Mouse (Mus musculus): ENCODE measurements at regions not wholly inside any gene's neighbourhood (a gene's known extent, or its start where the extent isn't known, plus 50 kb on each side); places are given as distances from the start of the nearest gene placed in this dataset.

- TF ChIP-seq POLR2A (IDR thresholded peaks at IDR 0.05; ENCODE audit: borderline replicate concordance, extremely low read depth, insufficient read depth, insufficient read length) = no peak
- Histone ChIP-seq H3K4me1 (ENCODE audit: control insufficient read depth, insufficient read depth, low read length) (peaks cover 10% of the 10 kb centered on the region; the same call in 1 of the 2 replicates), H3K4me2 (replicated peaks; ENCODE audit: low read depth, low read length, severe bottlenecking) (no peak overlapping the region), H3K9me3 (ENCODE audit: control insufficient read depth, low read length) (no peaks in the 10 kb centered on the region), H3K9ac (ENCODE audit: low read depth, low read length, severe bottlenecking) (no peak overlapping the region), H3K27me3 (ENCODE audit: control insufficient read depth, insufficient read depth, low read length) (no peaks in the 10 kb centered on the region), H3K4me3 (replicated peaks; ENCODE audit: low read length) (no peak overlapping the region), H3K27ac (replicated peaks; ENCODE audit: low read depth, low read length) (no peak overlapping the region), H3K36me3 (ENCODE audit: control insufficient read depth, insufficient read depth, low read length) (no peaks in the 10 kb centered on the region)
- 87% methylated on average over 8 of the region's 8 CpGs for WGBS
- no peak for DNase-seq (ENCODE audit: low spot score)
- no peak for ATAC-seq (ENCODE audit: low FRiP score, low read depth)
Measured at GRCm38 (mm10) chr8:8809349-8809748, 119.0 kb upstream of the Arglu1 start.

- DNase-seq (ENCODE audit: low spot score) (no peak), ATAC-seq (ENCODE audit: low FRiP score, low read depth) (no peak)
- Histone ChIP-seq H3K4me3 (replicated peaks; ENCODE audit: low read length) (no peak overlapping the region), H3K27me3 (ENCODE audit: control insufficient read depth, insufficient read depth, low read length) (no peaks in the 10 kb centered on the region), H3K9ac (ENCODE audit: low read depth, low read length, severe bottlenecking) (no peak overlapping the region), H3K4me2 (replicated peaks; ENCODE audit: low read depth, low read length, severe bottlenecking) (no peak overlapping the region), H3K27ac (replicated peaks; ENCODE audit: low read depth, low read length) (no peak overlapping the region), H3K9me3 (ENCODE audit: control insufficient read depth, low read length) (no peaks in the 10 kb centered on the region), H3K36me3 (ENCODE audit: control insufficient read depth, insufficient read depth, low read length) (no peaks in the 10 kb centered on the region), H3K4me1 (ENCODE audit: control insufficient read depth, insufficient read depth, low read length) (no peaks in the 10 kb centered on the region)
- WGBS = 79% methylated on average over 6 of the region's 6 CpGs
- TF ChIP-seq POLR2A (IDR thresholded peaks at IDR 0.05; ENCODE audit: borderline replicate concordance, extremely low read depth, insufficient read depth, insufficient read length) = no peak
Measured at GRCm38 (mm10) chr8:8802761-8803340, 112.5 kb upstream of the Arglu1 start.

DNA sequence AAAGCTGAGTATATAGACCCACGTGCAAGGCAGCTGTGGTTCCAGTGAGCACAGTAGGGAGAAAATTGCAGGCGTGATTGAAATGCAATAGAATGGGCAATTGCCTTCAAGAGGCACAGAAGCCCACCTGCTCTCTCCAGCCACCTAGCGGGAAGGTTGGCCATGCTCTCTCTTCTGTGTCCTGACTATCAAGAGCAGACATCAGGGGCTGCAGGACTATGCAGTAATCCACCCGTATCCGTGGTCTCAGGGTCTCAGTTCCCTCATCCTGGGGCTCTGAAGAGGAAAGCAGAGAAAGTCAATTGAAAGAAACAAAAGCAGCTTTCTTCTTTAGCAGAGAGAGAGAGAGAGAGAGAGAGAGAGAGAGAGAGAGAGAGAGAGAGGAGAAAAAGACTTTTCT, 112.0 kb upstream of the Arglu1 start:
- Histone ChIP-seq H3K4me1 (ENCODE audit: control insufficient read depth, insufficient read depth, low read length) (no peaks in the 10 kb centered on the region; the same call in 1 of the 2 replicates), H3K4me2 (replicated peaks; ENCODE audit: low read depth, low read length, severe bottlenecking) (no peak overlapping the region), H3K4me3 (replicated peaks; ENCODE audit: low read length) (no peak overlapping the region), H3K9me3 (ENCODE audit: control insufficient read depth, low read length) (no peaks in the 10 kb centered on the region), H3K27ac (replicated peaks; ENCODE audit: low read depth, low read length) (no peak overlapping the region), H3K36me3 (ENCODE audit: control insufficient read depth, insufficient read depth, low read length) (no peaks in the 10 kb centered on the region), H3K27me3 (ENCODE audit: control insufficient read depth, insufficient read depth, low read length) (no peaks in the 10 kb centered on the region), H3K9ac (ENCODE audit: low read depth, low read length, severe bottlenecking) (no peak overlapping the region)
- no peak for TF ChIP-seq POLR2A (IDR thresholded peaks at IDR 0.05; ENCODE audit: borderline replicate concordance, extremely low read depth, insufficient read depth, insufficient read length)
- WGBS = 37% methylated on average over 5 of the region's 5 CpGs
- ATAC-seq (ENCODE audit: low FRiP score, low read depth) (no peak), DNase-seq (ENCODE audit: low spot score) (no peak)

- no peak overlapping the region for H3K4me3 ChIP-seq (replicated peaks; ENCODE audit: low read length)
- 67% methylated on average over 5 of the region's 5 CpGs for WGBS
- no peaks in the 10 kb centered on the region; the same call in none of the 2 replicates for H3K4me1 ChIP-seq (ENCODE audit: control insufficient read depth, insufficient read depth, low read length)
- H3K27me3 ChIP-seq (ENCODE audit: control insufficient read depth, insufficient read depth, low read length) = no peaks in the 10 kb centered on the region
- DNase-seq (ENCODE audit: low spot score) (no peak), ATAC-seq (ENCODE audit: low FRiP score, low read depth) (no peak)
- no peak overlapping the region for H3K4me2 ChIP-seq (replicated peaks; ENCODE audit: low read depth, low read length, severe bottlenecking)
- H3K27ac ChIP-seq (replicated peaks; ENCODE audit: low read depth, low read length) = no peak overlapping the region
- H3K36me3 ChIP-seq (ENCODE audit: control insufficient read depth, insufficient read depth, low read length) = no peaks in the 10 kb centered on the region
- no peak for TF ChIP-seq POLR2A (IDR thresholded peaks at IDR 0.05; ENCODE audit: borderline replicate concordance, extremely low read depth, insufficient read depth, insufficient read length)
- no peak overlapping the region for H3K9ac ChIP-seq (ENCODE audit: low read depth, low read length, severe bottlenecking)
- H3K9me3 ChIP-seq (ENCODE audit: control insufficient read depth, low read length) = no peaks in the 10 kb centered on the region
Measured at GRCm38 (mm10) chr8:8801578-8801977, 111.3 kb upstream of the Arglu1 start.

- H3K27ac ChIP-seq (replicated peaks; ENCODE audit: low read depth, low read length) = no peak overlapping the region
- H3K9me3 ChIP-seq (ENCODE audit: control insufficient read depth, low read length) = no peaks in the 10 kb centered on the region
- no peak overlapping the region for H3K9ac ChIP-seq (ENCODE audit: low read depth, low read length, severe bottlenecking)
- no peak overlapping the region for H3K4me2 ChIP-seq (replicated peaks; ENCODE audit: low read depth, low read length, severe bottlenecking)
- ATAC-seq (ENCODE audit: low FRiP score, low read depth) (no peak), DNase-seq (ENCODE audit: low spot score) (no peak)
- no peak for TF ChIP-seq POLR2A (IDR thresholded peaks at IDR 0.05; ENCODE audit: borderline replicate concordance, extremely low read depth, insufficient read depth, insufficient read length)
- WGBS = 59% methylated on average over 3 of the region's 3 CpGs
- no peaks in the 10 kb centered on the region for H3K27me3 ChIP-seq (ENCODE audit: control insufficient read depth, insufficient read depth, low read length)
- H3K4me1 ChIP-seq (ENCODE audit: control insufficient read depth, insufficient read depth, low read length) = no peaks in the 10 kb centered on the region; the same call in none of the 2 replicates
- H3K4me3 ChIP-seq (replicated peaks; ENCODE audit: low read length) = no peak overlapping the region
- no peaks in the 10 kb centered on the region for H3K36me3 ChIP-seq (ENCODE audit: control insufficient read depth, insufficient read depth, low read length)
Measured at GRCm38 (mm10) chr8:8797521-8797920, 107.2 kb upstream of the Arglu1 start.

Measured in limb, embryonic 14.5 days (tissue).